Mouse (Mus musculus) limb, embryonic 15.5 days (tissue): Measurements from ENCODE around the gene Mvb12a. TPM values are rescaled to one million over a fixed set of nuclear protein-coding genes. Genes with fewer than 3 reads are reported as not detected.

Source experiments
- ATAC-seq: fragments of 200-750 bp; cut with Nextera tagmentation; 2 replicates; pipeline ENCODE4 v1.8.0; 2017; ENCODE audit warnings: low read depth, moderate TSS enrichment; ENCODE audit not compliant: insufficient number of reproducible peaks, low FRiP score, low TSS enrichment
- H3K27ac ChIP-seq: fragments of 300-500 bp; sonication (generic); 2 replicates; pipeline ENCODE4 v1.5.1; 2015; ENCODE audit warnings: moderate library complexity, mild to moderate bottlenecking, inconsistent platforms
- H3K27me3 ChIP-seq: fragments of 300-500 bp; sonication (generic); 2 replicates; pipeline ENCODE4 v1.6.1; 2015; ENCODE audit warnings: inconsistent platforms
- H3K36me3 ChIP-seq: fragments of 300-500 bp; sonication (generic); 2 replicates; pipeline ENCODE4 v1.6.1; 2015; ENCODE audit warnings: inconsistent platforms
- H3K4me1 ChIP-seq: fragments of 300-500 bp; sonication (generic); 2 replicates; pipeline ENCODE4 v1.6.1; 2015; ENCODE audit warnings: inconsistent platforms
- H3K4me2 ChIP-seq: fragments of 300-500 bp; sonication (generic); 2 replicates; pipeline ENCODE4 v1.6.1; 2015; ENCODE audit warnings: mild to moderate bottlenecking, inconsistent platforms
- H3K4me3 ChIP-seq: fragments of 300-500 bp; sonication (generic); 2 replicates; pipeline ENCODE4 v1.5.1; 2015; ENCODE audit warnings: mild to moderate bottlenecking, inconsistent platforms
- H3K9ac ChIP-seq: fragments of 300-500 bp; sonication (generic); 2 replicates; pipeline ENCODE4 v1.6.1; 2015; ENCODE audit warnings: inconsistent platforms
- H3K9me3 ChIP-seq: fragments of 300-500 bp; sonication (generic); 2 replicates; pipeline ENCODE4 v1.6.1; 2016; ENCODE audit warnings: inconsistent platforms
- WGBS: fragments of 180-500 bp; shearing (Covaris S2); methylation state at CpG from one replicate; pipeline ENCODE4 v1.1.7; 2015; 5-methylcytosine and 5-hydroxymethylcytosine counted together
- polyA plus RNA-seq: library from polyadenylated mRNA; unstranded; fragments of >200 nt; fragmentation: Nextera tagmentation; extraction: Ambion mirVana; gene quantifications from 2 replicates; pipeline ENCODE4 v1.2.1, GENCODE M21; 2015

Gene Mvb12a
- polyA plus RNA-seq, result 95.7 and 102 TPM in 2 replicates

DNA sequence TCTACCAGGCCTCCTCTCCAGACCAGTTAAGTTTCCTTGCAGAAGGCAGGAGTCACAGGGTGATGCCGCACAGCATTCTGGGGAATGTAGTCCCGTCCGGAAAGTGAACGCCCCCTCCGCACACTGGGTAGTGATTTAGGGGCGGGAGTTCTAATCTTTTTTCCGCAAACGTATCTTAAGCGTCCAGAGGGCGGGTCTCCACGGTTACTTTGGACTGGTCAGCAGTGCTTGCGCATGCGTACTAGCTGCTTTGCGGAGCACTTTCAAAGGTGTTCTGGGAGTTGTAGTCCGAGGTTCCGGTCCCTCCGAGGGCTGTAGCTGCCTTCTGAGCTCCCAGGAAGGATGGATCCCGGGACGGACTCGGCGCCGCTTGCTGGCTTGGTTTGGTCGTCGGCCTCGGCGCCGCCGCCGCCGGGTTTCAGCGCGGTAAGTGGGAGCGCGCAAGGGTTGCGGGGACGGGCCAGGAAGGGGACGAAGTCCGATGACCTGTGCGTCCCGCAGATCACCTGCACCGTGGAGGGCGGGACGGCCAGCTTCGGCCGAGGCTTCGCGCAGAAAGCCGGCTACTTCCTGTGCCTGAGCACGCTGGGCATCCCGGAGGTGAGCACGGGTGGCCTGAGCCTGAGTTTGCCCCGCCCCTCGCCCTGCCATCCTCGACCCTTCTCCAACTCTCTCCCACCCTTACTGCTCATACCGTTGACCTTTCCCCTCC, at the start of gene Mvb12a:
Gene Mvb12a, plus strand, starts transcription at position 291 of the 712 bp plus-strand sequence.
- Histone ChIP-seq H3K27me3 (no peaks in the 10 kb centered on the region), H3K9me3 (no peaks in the 10 kb centered on the region), H3K27ac (peak within 1 kb of the TSS; percentile 72), H3K4me2 (peak within 1 kb of the TSS; percentile 89), H3K4me1 (peaks cover 14% of the 10 kb centered on the region), H3K4me3 (peak within 1 kb of the TSS; percentile 87), H3K9ac (peak within 1 kb of the TSS; percentile 82), H3K36me3 (peaks cover 26% of the 10 kb centered on the region)
- peak; percentile 95 for ATAC-seq
- WGBS, result under 1% methylated on average over 55 of the region's 55 CpGs

DNA sequence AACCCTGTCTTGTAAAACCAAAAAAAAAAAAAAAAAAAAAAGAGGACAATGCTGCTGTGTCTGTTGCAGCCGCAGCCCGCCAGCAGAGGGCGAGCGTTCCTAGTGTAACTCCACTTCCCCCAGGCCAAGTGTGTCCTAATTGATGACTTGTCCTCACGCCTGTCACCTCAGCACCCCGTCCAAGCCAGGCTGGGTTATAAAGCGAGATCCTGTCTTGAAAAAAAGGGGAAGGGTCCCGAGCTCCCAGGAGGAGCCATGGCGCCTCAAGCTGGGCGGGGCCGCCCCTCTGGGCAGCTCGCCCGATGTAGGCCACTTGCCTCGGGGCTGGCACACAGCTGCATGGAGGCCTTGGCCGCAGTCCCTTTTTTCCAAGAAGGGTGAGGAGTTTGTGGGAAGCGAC, 47.7 kb upstream of the Mvb12a start:
- Histone ChIP-seq H3K36me3 (peaks cover 42% of the 10 kb centered on the region), H3K9me3 (no peaks in the 10 kb centered on the region), H3K4me2 (peak overlapping the region; percentile 39), H3K4me3 (0 out of 2 replicates have a peak overlapping the region, but pooled peaks have one; percentile 8), H3K9ac (no peak overlapping the region), H3K27me3 (no peaks in the 10 kb centered on the region), H3K27ac (peak overlapping the region; percentile 63; the same call in 1 of the 2 replicates), H3K4me1 (peaks cover 44% of the 10 kb centered on the region)
- WGBS, result 9% methylated on average over 15 of the region's 16 CpGs
- peak; percentile 56 for ATAC-seq

DNA sequence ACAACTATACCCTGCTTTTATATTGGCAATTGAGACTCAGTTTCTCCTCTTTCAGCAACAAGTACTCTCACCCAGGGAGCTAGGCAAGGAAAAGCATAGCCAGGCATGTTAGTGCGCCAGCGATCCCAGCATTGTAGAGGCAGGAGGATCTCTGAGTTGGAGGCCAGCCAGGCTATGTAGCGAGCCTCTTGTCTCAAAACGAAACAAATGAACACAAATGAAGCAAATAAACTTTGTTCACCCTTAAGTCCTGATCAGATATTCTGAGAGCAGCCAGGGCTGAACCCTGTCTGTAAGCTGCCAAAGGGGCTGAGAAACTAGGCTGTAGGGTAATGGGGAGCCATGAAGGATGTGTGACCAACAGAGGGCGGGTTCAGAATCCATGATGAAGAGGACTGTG, 46.9 kb upstream of the Mvb12a start:
- Histone ChIP-seq H3K36me3 (peaks cover 34% of the 10 kb centered on the region), H3K9ac (no peak overlapping the region), H3K4me2 (no peak overlapping the region), H3K4me3 (no peak overlapping the region), H3K27me3 (no peaks in the 10 kb centered on the region), H3K4me1 (peaks cover 46% of the 10 kb centered on the region), H3K27ac (peak overlapping the region; percentile 67), H3K9me3 (no peaks in the 10 kb centered on the region)
- ATAC-seq, result no peak
- WGBS, result 91% methylated on average over 5 of the region's 5 CpGs

DNA sequence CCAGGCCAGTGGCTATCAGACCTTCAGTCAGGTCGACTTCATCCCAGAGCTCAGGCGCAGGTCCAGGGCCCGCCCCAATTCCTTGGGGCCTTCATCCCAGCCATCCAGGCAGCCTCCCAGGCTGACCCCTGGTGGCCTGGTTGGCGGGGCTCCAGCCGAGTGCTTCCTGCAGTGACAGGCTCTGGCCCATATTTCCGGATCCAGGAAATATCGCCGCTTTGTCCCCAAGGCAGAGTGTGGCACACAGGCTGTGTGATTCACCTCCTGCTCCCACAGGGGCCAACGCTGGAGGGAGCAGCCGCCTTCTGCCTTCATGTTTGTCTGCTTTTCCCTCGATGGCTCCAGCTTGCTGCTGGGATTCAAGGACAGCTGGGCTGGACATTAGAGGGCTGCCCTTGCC, 46.2 kb upstream of the Mvb12a start:
- H3K27ac ChIP-seq, result peak overlapping the region; percentile 67
- no peak overlapping the region for H3K4me2 ChIP-seq
- H3K9ac ChIP-seq, result no peak overlapping the region
- no peak overlapping the region for H3K4me3 ChIP-seq
- WGBS, result 39% methylated on average over 11 of the region's 11 CpGs
- peaks cover 28% of the 10 kb centered on the region for H3K36me3 ChIP-seq
- no peaks in the 10 kb centered on the region for H3K27me3 ChIP-seq
- H3K9me3 ChIP-seq, result no peaks in the 10 kb centered on the region
- peaks cover 46% of the 10 kb centered on the region for H3K4me1 ChIP-seq
- no peak for ATAC-seq

DNA sequence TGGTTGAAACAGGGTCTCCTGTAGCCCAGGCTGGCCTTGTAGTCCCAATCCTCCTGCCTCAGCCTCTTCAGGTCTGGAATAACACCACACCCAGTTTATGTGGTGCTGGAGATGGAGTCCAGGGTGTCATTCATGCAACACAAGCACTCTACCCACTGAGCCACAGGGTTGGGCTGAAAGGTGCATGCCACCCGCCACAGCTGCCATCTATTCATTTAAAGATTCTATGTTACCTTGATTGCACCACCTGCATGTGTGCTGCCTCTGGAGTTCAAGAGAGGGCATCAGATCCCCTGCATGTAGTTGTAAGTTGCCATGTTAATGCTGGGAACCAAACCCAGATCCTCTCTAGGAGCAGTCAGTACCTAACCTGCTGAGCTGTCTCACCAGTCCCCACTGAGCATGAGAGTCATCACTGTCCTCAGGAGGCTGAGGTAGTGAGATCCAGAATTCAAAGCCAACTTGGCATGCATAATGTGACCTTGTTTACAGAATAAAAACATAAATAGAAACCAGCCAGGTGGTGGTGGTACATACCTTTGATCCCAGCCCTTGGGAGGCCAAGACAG, 45.6 kb upstream of the Mvb12a start:
- H3K9me3 ChIP-seq, result no peaks in the 10 kb centered on the region
- ATAC-seq, result no peak
- peaks cover 22% of the 10 kb centered on the region for H3K36me3 ChIP-seq
- H3K4me1 ChIP-seq, result peaks cover 46% of the 10 kb centered on the region
- no peak overlapping the region for H3K4me3 ChIP-seq
- no peak overlapping the region for H3K4me2 ChIP-seq
- H3K27me3 ChIP-seq, result no peaks in the 10 kb centered on the region
- WGBS, result 93% methylated on average over 1 of the region's 1 CpGs
- H3K27ac ChIP-seq, result peak overlapping the region; percentile 43
- no peak overlapping the region for H3K9ac ChIP-seq

DNA sequence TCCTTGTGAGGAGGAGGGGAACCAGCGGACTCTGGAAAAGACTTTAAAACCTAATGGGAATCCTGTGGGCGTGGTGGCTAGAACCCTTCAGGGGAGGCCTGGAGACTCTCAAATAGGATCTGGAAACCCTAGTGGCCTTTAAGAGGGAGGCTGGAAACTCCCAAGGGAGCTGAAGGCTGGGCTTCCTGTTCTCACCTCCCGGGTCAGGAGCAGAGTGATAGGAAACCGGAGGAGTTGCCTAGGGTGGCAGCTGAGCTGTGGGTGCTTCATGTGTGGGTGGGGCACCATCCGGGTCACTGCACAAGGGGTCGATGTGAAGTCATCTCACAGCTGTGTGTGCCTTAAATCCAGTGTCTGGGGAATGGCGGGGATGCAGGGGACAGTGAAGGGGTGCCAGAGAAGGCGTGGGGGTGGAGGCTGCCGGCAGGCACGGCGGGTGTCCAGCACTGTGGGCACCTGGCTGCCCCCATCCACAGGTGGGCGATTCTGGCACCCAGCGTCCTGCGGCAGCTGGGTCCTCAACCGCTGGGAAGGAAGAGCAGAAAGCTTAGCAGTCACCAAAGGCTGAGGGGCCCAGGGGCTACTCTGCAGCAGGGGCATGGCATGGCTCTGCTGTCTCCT, 44.7 kb upstream of the Mvb12a start:
- H3K4me3 ChIP-seq, result no peak overlapping the region
- H3K27ac ChIP-seq, result peak overlapping the region; percentile 22
- no peaks in the 10 kb centered on the region for H3K9me3 ChIP-seq
- H3K4me2 ChIP-seq, result no peak overlapping the region
- peaks cover 14% of the 10 kb centered on the region for H3K36me3 ChIP-seq
- H3K4me1 ChIP-seq, result peaks cover 46% of the 10 kb centered on the region
- WGBS, result 16% methylated on average over 15 of the region's 15 CpGs
- no peak for ATAC-seq
- H3K9ac ChIP-seq, result no peak overlapping the region
- H3K27me3 ChIP-seq, result no peaks in the 10 kb centered on the region

DNA sequence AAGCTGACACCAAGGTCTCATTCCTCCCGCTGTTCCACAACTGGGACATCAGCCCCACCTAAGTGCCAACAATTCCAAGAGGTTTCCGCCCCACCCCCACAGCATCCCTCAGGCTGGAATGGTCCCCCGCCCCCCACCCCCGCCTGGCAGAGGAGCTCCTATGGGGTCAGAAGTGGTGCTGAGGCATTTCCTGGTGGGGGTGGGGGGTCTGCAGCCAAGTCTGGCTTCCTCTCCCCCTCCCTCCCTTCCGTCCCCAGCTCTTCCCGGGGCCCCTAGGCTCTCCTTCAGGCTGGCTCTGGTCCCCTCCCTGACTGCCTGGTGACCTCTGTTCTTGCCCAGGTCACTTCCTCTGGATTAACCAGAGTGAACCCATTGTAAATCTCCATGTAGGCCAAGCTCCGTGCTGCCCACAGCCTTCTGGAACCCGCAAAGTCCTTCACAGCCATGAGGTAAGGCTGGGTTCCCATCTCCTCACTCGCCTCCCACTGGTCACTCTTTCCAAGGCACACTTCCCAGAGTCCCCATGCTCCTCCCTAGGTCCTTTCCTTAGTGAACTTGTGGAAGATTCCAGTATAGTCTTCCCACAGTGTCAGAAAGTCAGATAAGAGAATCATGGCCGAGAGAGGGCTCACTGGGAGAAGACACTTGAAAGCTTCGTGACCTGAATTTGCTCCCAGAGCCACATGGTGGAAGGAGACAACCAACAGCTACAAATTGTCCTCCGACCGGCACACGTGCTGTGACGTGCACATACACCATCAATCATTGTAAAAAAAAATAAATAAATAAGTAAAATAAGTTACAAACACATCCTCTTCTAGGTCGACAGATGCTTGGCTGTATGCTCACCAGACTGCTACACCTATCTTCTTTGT, 43.7 kb upstream of the Mvb12a start:
- no peak overlapping the region for H3K4me2 ChIP-seq

DNA sequence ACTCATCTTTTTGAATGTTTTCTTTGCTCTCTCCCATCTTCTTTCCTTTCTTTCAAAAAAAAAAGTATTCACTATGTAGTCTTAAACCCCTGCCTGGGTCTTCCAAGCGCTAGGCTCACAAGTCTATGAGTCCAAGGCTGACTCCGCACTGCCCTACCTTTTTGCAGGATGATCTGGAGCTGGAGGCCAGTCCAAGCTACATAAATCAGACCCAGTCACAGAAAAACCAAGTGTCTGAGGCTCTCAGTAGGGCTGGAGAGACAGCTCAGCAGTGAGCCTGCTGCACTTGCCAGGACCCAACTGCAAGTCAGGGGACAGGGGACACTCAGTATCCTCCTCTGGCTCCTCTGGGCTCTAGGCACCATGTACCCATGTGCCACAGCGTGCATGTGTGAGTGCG, 38.4 kb upstream of the Mvb12a start:
- H3K27me3 ChIP-seq, result peaks cover 41% of the 10 kb centered on the region
- 89% methylated on average over 4 of the region's 4 CpGs for WGBS
- ATAC-seq, result no peak
- peaks cover 16% of the 10 kb centered on the region for H3K4me1 ChIP-seq
- H3K9me3 ChIP-seq, result no peaks in the 10 kb centered on the region
- H3K9ac ChIP-seq, result no peak overlapping the region
- H3K4me3 ChIP-seq, result no peak overlapping the region
- H3K27ac ChIP-seq, result no peak overlapping the region
- no peak overlapping the region for H3K4me2 ChIP-seq
- H3K36me3 ChIP-seq, result no peaks in the 10 kb centered on the region

More for the DNA sequence above, 43.7 kb upstream of the Mvb12a start:
- Histone ChIP-seq H3K4me3 (no peak overlapping the region), H3K9me3 (no peaks in the 10 kb centered on the region), H3K36me3 (peaks cover 6% of the 10 kb centered on the region), H3K4me1 (peaks cover 46% of the 10 kb centered on the region), H3K9ac (no peak overlapping the region), H3K27ac (peak overlapping the region; percentile 22), H3K27me3 (no peaks in the 10 kb centered on the region)
- ATAC-seq, result no peak
- 26% methylated on average over 16 of the region's 16 CpGs for WGBS

DNA sequence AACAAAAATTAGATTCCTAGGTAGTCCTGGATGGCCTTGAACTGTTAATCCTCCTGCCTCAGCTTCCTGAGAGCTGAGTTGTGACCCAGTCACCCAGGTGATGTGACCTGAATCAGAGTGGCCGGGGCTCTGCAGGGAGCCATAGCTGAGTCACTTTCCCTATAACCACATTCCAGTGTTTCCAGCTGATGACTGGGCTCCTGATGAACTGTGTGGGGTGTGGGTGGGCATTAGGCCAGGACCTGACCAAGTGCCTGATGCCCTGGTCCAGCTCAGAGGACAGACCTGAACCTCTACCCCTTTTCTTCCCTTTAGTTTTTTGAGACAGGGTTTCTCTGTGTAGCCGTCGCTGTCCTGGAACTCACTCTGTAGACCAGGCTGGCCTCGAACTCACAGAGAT, 37.4 kb upstream of the Mvb12a start:
- Histone ChIP-seq H3K27ac (no peak overlapping the region), H3K4me1 (peaks cover 15% of the 10 kb centered on the region), H3K9me3 (no peaks in the 10 kb centered on the region), H3K27me3 (peaks cover 49% of the 10 kb centered on the region), H3K4me2 (no peak overlapping the region), H3K36me3 (no peaks in the 10 kb centered on the region), H3K9ac (no peak overlapping the region), H3K4me3 (no peak overlapping the region)
- 93% methylated on average over 4 of the region's 4 CpGs for WGBS
- ATAC-seq, result no peak

DNA sequence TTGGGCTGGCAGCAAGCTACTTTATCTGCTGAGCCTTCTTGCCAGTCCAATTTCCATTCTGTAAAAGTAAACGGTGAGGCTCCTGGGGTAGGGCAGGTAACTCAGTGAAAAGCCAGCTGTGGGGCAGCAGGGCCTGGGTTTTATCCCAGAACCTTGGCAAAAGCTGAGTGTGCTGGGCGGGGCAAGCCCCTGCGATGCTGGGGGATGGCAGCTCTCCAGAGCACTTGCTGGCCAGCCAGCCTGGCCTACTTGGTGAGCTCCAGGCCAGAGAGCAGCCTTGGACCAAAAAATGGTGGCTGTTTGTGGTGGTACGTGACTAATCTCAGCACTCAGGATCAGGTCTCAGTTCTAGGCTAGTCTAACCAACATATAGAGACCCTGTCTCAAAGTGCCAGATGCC, 36.7 kb upstream of the Mvb12a start:
- H3K4me2 ChIP-seq, result no peak overlapping the region
- H3K9ac ChIP-seq, result no peak overlapping the region
- no peak for ATAC-seq
- no peak overlapping the region for H3K27ac ChIP-seq
- 65% methylated on average over 4 of the region's 4 CpGs for WGBS
- no peaks in the 10 kb centered on the region for H3K9me3 ChIP-seq
- no peak overlapping the region for H3K4me3 ChIP-seq
- no peaks in the 10 kb centered on the region for H3K36me3 ChIP-seq
- peaks cover 55% of the 10 kb centered on the region for H3K27me3 ChIP-seq
- peaks cover 14% of the 10 kb centered on the region for H3K4me1 ChIP-seq

DNA sequence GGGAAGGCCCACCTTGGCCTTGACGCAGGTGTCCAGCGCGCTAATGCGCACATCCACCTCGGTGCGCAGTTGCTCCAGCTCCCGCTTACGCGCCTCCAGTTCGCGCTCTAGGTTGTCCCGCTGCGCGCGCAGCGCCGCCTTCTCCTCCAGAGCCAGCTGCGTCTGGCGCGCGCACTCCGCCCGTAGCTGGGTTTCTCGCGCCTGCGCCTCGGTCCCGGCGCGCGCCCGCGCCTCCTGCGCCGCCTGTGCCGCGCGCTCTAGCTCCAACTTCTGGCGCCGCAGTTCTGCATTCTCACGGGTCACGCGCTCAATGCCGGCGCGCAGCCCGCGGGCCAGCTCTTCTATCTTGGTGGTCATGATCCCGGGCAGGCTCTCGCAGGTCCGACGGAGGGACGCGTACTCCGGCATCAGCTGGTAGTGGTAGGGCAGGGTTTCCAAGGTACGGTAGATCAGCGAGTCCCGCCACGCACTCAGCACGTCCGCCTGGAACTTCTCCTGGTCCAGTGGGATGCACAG, 35.1 kb upstream of the Mvb12a start:
- Histone ChIP-seq H3K27ac (no peak overlapping the region), H3K27me3 (peaks cover 65% of the 10 kb centered on the region)

More for the DNA sequence above, 35.1 kb upstream of the Mvb12a start:
- ATAC-seq, result 0 out of 2 replicates have a peak, but pooled peaks have one; percentile 27
- Histone ChIP-seq H3K9me3 (no peaks in the 10 kb centered on the region), H3K4me1 (peaks cover 14% of the 10 kb centered on the region), H3K36me3 (no peaks in the 10 kb centered on the region), H3K9ac (no peak overlapping the region), H3K4me3 (peak overlapping the region; percentile 34), H3K4me2 (peak overlapping the region; percentile 54)
- under 1% methylated on average over 61 of the region's 61 CpGs for WGBS
